Mouse (Mus musculus): Measurements from ENCODE around the gene Naaladl2.

Gene Naaladl2

GRCm38 (mm10) chr3:23928097-23928496 is 1216.0 kb downstream of the Naaladl2 start:
- DNase-seq, result no peak

GRCm38 (mm10) chr3:23907682-23908081 is 1236.4 kb downstream of the Naaladl2 start:
- DNase-seq, result no peak

- no peak for DNase-seq
Measured at GRCm38 (mm10) chr3:23865688-23866087, 1278.4 kb downstream of the Naaladl2 start.

- no peak for DNase-seq
Measured at GRCm38 (mm10) chr3:23857275-23857674, 1286.8 kb downstream of the Naaladl2 start.

- DNase-seq, result peak in 1 of 2 experiments; percentile 1
Measured at GRCm38 (mm10) chr3:23817585-23817984, 1326.5 kb downstream of the Naaladl2 start.

- DNase-seq, result no peak
Measured at GRCm38 (mm10) chr3:23758746-23759145, 1385.3 kb downstream of the Naaladl2 start.

Measured in kidney, postnatal 36 days (tissue).